Mouse (Mus musculus) liver, embryonic 14.5 days (tissue): ENCODE results near the gene Gm49486.

Experiments used
- CTCF ChIP-seq: IDR thresholded peaks from 2 replicates; pipeline ENCODE4 v1.5.1; 2016; ENCODE audit warnings: antibody characterized with exemption, low read depth, control low read depth
- EP300 ChIP-seq: IDR thresholded peaks from 2 replicates; pipeline ENCODE4 v1.6.1; 2016; ENCODE audit warnings: antibody characterized with exemption, low read depth

DNA sequence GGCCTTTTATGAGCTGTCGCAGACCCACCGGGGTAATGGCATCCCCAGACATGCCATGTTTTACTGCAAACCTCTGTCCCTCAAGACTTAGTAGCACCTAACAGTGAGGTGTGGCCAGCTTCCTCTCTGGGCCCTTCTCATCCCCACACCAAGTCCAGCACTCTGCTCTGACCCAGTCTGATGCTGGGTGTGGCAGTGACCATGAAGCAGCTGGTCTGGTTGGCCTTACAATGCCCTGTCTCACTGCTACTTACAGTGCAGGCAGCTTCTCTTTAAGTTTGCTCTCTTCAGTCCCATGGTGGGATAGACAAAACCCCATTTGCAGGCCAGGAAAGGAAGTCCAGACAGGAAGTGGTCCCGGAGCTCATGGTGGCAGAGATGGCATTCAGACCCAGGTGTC lies 16.1 kb downstream of the Gm49486 start:
- TF ChIP-seq EP300 (no peak), CTCF (no peak)
